Mouse (Mus musculus): ENCODE results near the gene Sft2d1.

- TF ChIP-seq CTCF (IDR thresholded peaks at IDR 0.05; ENCODE audit: low read depth) (no peak), EP300 (IDR thresholded peaks at IDR 0.05; ENCODE audit: low read depth) (no peak)
These were observed 58.3 kb downstream of the Sft2d1 start for GRCm38 (mm10) chr17:8369171-8369570.
